Mouse (Mus musculus) A20 (cell line): Measurements from ENCODE around the gene Sgms1.

ENCODE experiments used
- DNase-seq: peaks from one replicate; pipeline ENCODE4 v3.0.0-alpha.2; 2011; ENCODE audit warnings: low read depth, low spot score

Gene Sgms1

GRCm38 (mm10) chr19:32243246-32243645, 146.3 kb downstream of the Sgms1 start:
- DNase-seq, result no peak

DNA sequence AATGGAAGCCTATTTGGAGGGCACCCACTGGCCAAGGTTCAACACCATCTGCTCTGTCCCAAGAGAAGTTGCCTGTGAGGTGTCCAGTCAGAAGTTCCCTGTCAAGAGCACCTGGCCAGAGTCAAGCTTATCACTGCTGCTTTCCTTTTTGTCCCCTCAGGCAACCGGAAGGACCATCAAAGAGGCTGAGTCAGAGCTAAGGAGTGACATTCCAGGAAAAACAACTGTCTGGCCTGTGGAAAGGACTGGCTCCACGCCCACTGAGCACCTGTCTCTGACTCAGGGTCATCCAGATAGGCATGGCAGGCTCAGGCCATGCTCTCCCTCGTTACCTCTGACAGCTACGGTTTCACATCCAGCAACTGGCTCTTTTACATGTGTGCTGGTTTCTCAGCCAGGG, 147.4 kb downstream of the Sgms1 start:
- DNase-seq, result no peak

GRCm38 (mm10) chr19:32240417-32240990, 149.0 kb downstream of the Sgms1 start:
- no peak for DNase-seq

- DNase-seq, result no peak
Observed at GRCm38 (mm10) chr19:32239925-32240324, 149.6 kb downstream of the Sgms1 start.

GRCm38 (mm10) chr19:32239459-32239792, 150.1 kb downstream of the Sgms1 start:
- DNase-seq, result no peak

GRCm38 (mm10) chr19:32238722-32239458, 150.6 kb downstream of the Sgms1 start:
- DNase-seq, result no peak

DNA sequence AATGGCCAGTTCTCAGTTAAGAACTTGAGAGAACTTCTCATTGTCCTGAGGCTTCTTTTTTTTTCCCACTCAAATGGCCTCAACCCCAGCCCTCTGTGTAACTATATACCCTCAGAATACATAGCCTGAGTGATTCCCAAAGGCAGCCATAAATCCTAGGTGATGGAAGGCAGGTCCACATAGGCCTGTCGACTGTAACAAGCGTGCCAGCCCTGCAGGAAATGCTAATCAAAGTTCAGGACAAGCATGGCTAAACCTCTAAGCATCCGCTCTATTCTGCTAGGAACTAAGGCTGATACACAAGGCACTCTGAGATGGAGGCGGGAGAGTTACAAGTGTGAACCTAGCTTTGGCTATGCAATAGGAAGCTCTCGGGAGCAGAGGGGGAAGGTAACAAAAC, 151.8 kb downstream of the Sgms1 start:
- DNase-seq, result no peak

DNA sequence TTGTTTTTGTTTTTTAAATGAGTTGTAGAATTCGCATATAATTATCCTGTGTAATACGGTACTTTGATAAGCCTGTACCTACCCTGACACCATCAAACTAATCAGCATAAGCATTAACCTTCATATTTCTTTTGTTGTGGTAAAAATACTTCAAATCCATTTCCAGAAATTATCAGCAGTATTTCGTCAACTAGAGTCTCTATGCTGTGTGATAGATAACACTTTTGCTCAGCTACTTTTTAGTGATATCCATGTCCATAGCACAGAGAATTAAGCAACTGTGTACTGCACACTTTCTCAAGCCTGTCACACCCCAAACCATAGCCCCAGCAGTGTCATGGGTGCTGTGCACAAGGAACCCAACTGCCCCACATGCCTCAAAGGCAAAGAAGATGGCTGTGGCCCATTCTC, 152.3 kb downstream of the Sgms1 start:
- no peak for DNase-seq

- no peak for DNase-seq
Observed at GRCm38 (mm10) chr19:32234717-32235434, 154.6 kb downstream of the Sgms1 start.

DNA sequence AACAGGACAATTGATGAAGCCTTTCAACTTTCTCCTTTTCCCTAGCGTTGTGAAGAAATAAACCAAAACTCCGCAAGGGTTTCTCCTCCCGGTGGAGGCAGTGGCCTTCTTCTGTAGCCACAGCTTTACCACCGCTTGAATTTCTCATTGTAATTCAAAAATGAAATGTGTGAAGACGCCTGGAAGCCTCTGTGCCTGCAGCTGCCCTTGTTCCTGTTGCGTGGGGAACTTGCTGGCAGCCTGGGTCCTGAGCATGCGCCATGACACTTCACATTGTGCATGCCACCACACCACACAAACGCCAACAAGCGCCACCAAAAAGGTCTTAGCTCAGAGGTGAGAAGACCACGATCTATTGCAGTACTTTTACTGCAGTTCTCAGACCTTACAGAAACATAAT, 158.2 kb downstream of the Sgms1 start:
- DNase-seq, result no peak

DNA sequence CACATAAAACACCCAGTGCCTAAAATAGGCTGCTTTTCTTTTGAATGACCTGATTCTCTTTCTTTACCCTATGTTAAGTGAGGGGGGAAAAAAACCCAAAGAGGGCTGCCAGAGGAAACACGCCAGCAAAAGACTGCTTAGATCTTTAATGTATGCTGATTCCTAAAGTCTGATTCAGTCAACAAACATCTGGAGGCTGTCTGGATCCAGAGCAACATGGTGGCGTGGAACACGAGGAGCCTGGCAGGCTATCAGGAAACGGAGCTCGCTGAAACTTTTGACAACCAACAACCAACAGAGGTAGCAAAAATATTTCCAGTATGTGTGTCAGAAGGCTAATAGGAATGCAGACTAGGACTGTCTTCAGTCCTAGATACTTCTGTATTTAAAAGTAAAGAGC, 158.7 kb downstream of the Sgms1 start:
- DNase-seq, result no peak

DNA sequence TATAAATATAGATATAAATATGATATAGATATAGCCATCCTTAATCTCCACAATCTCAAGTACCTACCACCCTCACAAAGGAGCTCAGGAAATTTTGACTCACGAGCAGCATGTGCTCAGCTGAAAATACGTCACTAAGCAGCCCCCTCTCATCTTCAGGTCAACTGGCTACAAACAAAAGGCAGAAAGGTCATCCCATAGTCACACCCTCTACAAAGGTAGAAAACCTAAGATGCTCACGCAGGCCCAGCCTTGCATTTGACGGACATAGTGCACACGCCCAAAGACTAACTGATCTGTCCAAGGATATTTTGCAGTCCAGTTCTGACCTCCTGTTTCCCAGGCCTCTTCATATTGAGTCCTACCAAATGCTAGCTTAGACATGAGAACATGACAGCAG, 159.2 kb downstream of the Sgms1 start:
- DNase-seq, result no peak

- no peak for DNase-seq
Observed at GRCm38 (mm10) chr19:32229776-32230175, 159.7 kb downstream of the Sgms1 start.

GRCm38 (mm10) chr19:32227175-32227574, 162.3 kb downstream of the Sgms1 start:
- no peak for DNase-seq

DNA sequence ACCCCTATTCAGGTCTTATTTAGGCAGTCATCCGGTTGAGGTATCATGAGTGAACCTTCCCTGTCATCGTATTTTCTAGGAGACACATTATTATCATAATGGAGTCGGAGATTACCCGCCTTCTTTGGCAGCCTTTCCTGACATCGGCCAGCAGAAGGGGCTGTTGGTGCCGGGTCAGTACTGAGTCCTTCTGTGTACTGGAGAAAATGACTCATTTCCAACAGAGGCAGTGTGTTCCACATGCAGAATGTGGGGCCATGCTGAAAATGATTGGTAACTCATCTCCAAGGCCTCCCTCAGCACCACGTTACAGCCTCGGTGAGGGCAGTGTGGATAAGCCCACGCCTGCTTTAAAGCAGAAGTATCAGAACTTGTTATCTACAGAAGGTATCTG, 164.4 kb downstream of the Sgms1 start:
- no peak for DNase-seq

DNA sequence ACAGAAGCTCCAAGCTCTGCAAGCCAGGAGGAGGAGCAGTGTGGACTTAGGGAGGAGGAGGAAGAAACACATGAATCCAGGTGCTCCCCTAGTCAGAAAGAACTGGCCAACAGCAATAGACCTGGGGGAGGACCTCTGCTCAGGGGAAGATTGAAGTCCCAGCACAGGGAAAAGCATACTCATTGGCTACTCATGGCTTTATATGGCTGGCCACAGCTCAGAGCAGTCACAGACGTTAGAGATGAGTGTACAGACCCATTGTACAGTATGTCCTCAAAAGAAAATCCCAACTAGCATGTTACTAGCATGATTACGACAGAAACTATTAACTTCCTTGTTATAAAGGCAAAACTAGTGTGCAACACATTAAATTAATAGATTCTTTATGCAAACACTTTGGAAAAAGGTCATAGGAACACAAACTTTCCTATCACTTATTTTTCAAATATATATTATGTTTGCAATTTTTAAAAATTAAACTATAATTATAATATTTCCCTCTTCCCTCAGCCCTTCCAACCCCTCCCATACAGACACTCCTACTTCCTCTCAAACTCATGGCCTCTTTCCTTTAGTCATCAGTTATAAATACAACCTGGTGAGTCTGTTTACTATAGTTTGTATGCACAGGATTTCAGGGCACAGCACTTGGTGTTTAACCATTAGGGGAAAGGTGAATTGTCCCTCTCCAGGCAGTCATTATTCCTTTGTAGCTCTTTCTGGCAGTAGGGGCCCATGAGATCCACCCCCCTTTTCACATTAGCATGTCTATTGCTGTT, 165.0 kb downstream of the Sgms1 start:
- DNase-seq, result no peak

DNA sequence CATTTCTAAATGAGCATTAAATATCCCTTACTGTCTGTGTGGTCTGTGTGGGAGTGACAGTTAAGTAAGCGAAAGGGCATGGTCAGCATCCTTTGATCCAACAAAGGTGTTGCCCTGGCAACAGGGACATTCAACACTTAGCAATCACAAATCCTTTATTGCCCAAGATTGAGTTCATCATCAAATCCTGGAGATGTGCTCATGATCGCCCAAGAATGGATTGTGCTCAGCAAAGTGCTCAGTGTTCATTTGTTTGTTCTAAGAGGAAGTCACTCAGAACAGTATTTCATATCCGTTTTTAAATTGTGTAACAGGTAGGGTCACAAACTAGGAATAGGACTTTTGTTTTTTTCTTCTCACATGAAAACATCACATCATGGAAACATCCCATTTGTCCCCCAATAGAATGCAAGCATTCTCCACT, 165.8 kb downstream of the Sgms1 start:
- no peak for DNase-seq

- DNase-seq, result no peak
Observed at GRCm38 (mm10) chr19:32222083-32222482, 167.4 kb downstream of the Sgms1 start.

DNA sequence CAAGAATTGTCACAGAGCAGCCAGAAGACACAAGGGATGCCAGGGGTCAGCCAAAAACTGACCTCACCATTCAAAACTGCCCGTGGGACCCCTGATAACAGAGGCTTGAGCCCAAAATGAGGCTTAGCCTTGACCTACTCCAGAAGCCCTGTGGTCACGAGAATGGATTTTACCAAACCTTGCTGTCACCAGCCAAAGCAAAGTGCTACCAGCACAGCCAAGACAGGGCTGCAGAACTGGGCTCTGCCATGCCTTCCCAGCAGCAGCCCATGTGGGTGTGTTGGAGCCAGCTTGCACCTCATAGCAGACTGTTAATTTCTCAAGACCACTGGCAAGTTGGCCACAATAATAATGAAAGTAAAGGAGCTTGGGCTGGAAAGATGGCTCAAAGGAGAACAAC, 168.5 kb downstream of the Sgms1 start:
- DNase-seq, result no peak

DNA sequence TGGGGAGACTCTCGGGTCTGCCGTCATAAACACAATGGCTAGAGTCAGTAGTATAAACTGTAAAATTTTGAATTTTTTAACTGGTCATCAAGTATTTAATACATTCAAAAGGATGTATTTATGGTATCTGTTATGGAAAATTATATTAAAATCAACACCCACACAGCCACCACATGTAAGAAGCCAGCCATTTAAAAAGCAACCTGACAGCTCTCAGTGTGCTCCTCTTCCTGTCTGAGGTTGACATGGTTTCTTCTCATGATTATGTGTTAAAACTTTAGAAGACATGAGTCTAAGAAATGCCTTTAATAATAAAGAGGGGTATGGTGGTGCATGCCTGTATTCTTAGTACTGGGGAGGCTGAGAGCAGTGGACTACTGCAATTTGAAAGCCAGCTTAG, 172.8 kb downstream of the Sgms1 start:
- no peak for DNase-seq

- DNase-seq, result no peak
Observed at GRCm38 (mm10) chr19:32214905-32215806, 174.4 kb downstream of the Sgms1 start.
